Mouse (Mus musculus): ENCODE measurements around the gene Clmn.

GRCm38 (mm10) chr12:104897051-104897618, 32.3 kb upstream of the Clmn start:
- TF ChIP-seq POLR2A (IDR thresholded peaks at IDR 0.05; ENCODE audit: borderline replicate concordance, low read depth, low read length) = no peak
- no peak for TF ChIP-seq CTCF (IDR thresholded peaks at IDR 0.05; ENCODE audit: low read depth, low read length)
